Mouse (Mus musculus): ENCODE measurements around the gene Gm340. TPM values are rescaled to one million over a fixed set of nuclear protein-coding genes. Genes with fewer than 3 reads are reported as not detected.

Gene Gm340
- polyA plus RNA-seq, 1 experiment, result 1.3 TPM

GRCm38 (mm10) chr19:41615606-41616224, 33.5 kb downstream of the Gm340 start:
- no peak for DNase-seq
- H3K27ac ChIP-seq (ENCODE audit: insufficient read depth, low read depth, low read length), result no peak overlapping the region
- no peaks in the 10 kb centered on the region for H3K36me3 ChIP-seq (ENCODE audit: control insufficient read depth, insufficient read depth, low read length)
- WGBS, result 60% methylated on average over 11 of the region's 11 CpGs
- H3K4me1 ChIP-seq (ENCODE audit: control insufficient read depth, insufficient read depth, low read length), result no peaks in the 10 kb centered on the region
- H3K27me3 ChIP-seq (replicated peaks; ENCODE audit: control insufficient read depth, insufficient read depth, low read length), result no peaks in the 10 kb centered on the region
- TF ChIP-seq POLR2A (IDR thresholded peaks at IDR 0.05; ENCODE audit: low read depth, low read length) (no peak), CTCF (conservative IDR thresholded peaks at IDR 0.05; ENCODE audit: insufficient read depth, insufficient read length, low read depth, low read length) (no peak)
- H3K4me3 ChIP-seq (ENCODE audit: insufficient read depth, low read depth, low read length), result no peak overlapping the region

GRCm38 (mm10) chr19:41616274-41616673, 34.1 kb downstream of the Gm340 start:
- DNase-seq, result no peak
- Histone ChIP-seq H3K4me1 (ENCODE audit: control insufficient read depth, insufficient read depth, low read length) (no peaks in the 10 kb centered on the region), H3K27me3 (replicated peaks; ENCODE audit: control insufficient read depth, insufficient read depth, low read length) (no peaks in the 10 kb centered on the region), H3K36me3 (ENCODE audit: control insufficient read depth, insufficient read depth, low read length) (no peaks in the 10 kb centered on the region), H3K27ac (ENCODE audit: insufficient read depth, low read depth, low read length) (no peak overlapping the region), H3K4me3 (ENCODE audit: insufficient read depth, low read depth, low read length) (no peak overlapping the region)
- TF ChIP-seq CTCF (conservative IDR thresholded peaks at IDR 0.05; ENCODE audit: insufficient read depth, insufficient read length, low read depth, low read length) (no peak), POLR2A (IDR thresholded peaks at IDR 0.05; ENCODE audit: low read depth, low read length) (no peak)
- WGBS, result 89% methylated on average over 6 of the region's 6 CpGs

- Histone ChIP-seq H3K4me1 (ENCODE audit: control insufficient read depth, insufficient read depth, low read length) (no peaks in the 10 kb centered on the region), H3K36me3 (ENCODE audit: control insufficient read depth, insufficient read depth, low read length) (no peaks in the 10 kb centered on the region), H3K27me3 (replicated peaks; ENCODE audit: control insufficient read depth, insufficient read depth, low read length) (no peaks in the 10 kb centered on the region), H3K4me3 (ENCODE audit: insufficient read depth, low read depth, low read length) (no peak overlapping the region), H3K27ac (ENCODE audit: insufficient read depth, low read depth, low read length) (no peak overlapping the region)
- no peak for DNase-seq
- WGBS, result 82% methylated on average over 13 of the region's 13 CpGs
- TF ChIP-seq CTCF (conservative IDR thresholded peaks at IDR 0.05; ENCODE audit: insufficient read depth, insufficient read length, low read depth, low read length), result no peak
- TF ChIP-seq POLR2A (IDR thresholded peaks at IDR 0.05; ENCODE audit: low read depth, low read length), result no peak
Measured at GRCm38 (mm10) chr19:41617102-41617501, 34.9 kb downstream of the Gm340 start.

GRCm38 (mm10) chr19:41618153-41618657, 36.0 kb downstream of the Gm340 start:
- Histone ChIP-seq H3K36me3 (ENCODE audit: control insufficient read depth, insufficient read depth, low read length) (no peaks in the 10 kb centered on the region), H3K4me3 (ENCODE audit: insufficient read depth, low read depth, low read length) (no peak overlapping the region), H3K27me3 (replicated peaks; ENCODE audit: control insufficient read depth, insufficient read depth, low read length) (no peaks in the 10 kb centered on the region), H3K27ac (ENCODE audit: insufficient read depth, low read depth, low read length) (no peak overlapping the region), H3K4me1 (ENCODE audit: control insufficient read depth, insufficient read depth, low read length) (no peaks in the 10 kb centered on the region)
- 68% methylated on average over 6 of the region's 6 CpGs for WGBS
- TF ChIP-seq CTCF (conservative IDR thresholded peaks at IDR 0.05; ENCODE audit: insufficient read depth, insufficient read length, low read depth, low read length), result no peak
- no peak for TF ChIP-seq POLR2A (IDR thresholded peaks at IDR 0.05; ENCODE audit: low read depth, low read length)
- no peak for DNase-seq

- WGBS, result 25% methylated on average over 19 of the region's 19 CpGs
- Histone ChIP-seq H3K27me3 (replicated peaks; ENCODE audit: control insufficient read depth, insufficient read depth, low read length) (no peaks in the 10 kb centered on the region), H3K4me1 (ENCODE audit: control insufficient read depth, insufficient read depth, low read length) (no peaks in the 10 kb centered on the region), H3K27ac (ENCODE audit: insufficient read depth, low read depth, low read length) (no peak overlapping the region), H3K4me3 (ENCODE audit: insufficient read depth, low read depth, low read length) (no peak overlapping the region), H3K36me3 (ENCODE audit: control insufficient read depth, insufficient read depth, low read length) (no peaks in the 10 kb centered on the region)
- DNase-seq, result peak; percentile 9
- no peak for TF ChIP-seq CTCF (conservative IDR thresholded peaks at IDR 0.05; ENCODE audit: insufficient read depth, insufficient read length, low read depth, low read length)
- TF ChIP-seq POLR2A (IDR thresholded peaks at IDR 0.05; ENCODE audit: low read depth, low read length), result no peak
Measured at GRCm38 (mm10) chr19:41618771-41619385, 36.7 kb downstream of the Gm340 start.

- 56% methylated on average over 14 of the region's 14 CpGs for WGBS
- no peak for DNase-seq
- no peak for TF ChIP-seq POLR2A (IDR thresholded peaks at IDR 0.05; ENCODE audit: low read depth, low read length)
- TF ChIP-seq CTCF (conservative IDR thresholded peaks at IDR 0.05; ENCODE audit: insufficient read depth, insufficient read length, low read depth, low read length), result no peak
- no peaks in the 10 kb centered on the region for H3K4me1 ChIP-seq (ENCODE audit: control insufficient read depth, insufficient read depth, low read length)
- H3K4me3 ChIP-seq (ENCODE audit: insufficient read depth, low read depth, low read length), result no peak overlapping the region
- H3K27me3 ChIP-seq (replicated peaks; ENCODE audit: control insufficient read depth, insufficient read depth, low read length), result no peaks in the 10 kb centered on the region
- no peaks in the 10 kb centered on the region for H3K36me3 ChIP-seq (ENCODE audit: control insufficient read depth, insufficient read depth, low read length)
- H3K27ac ChIP-seq (ENCODE audit: insufficient read depth, low read depth, low read length), result no peak overlapping the region
Measured at GRCm38 (mm10) chr19:41620366-41621092, 38.4 kb downstream of the Gm340 start.

GRCm38 (mm10) chr19:41628970-41629369, 46.8 kb downstream of the Gm340 start:
- no peak for DNase-seq
- H3K36me3 ChIP-seq (ENCODE audit: control insufficient read depth, insufficient read depth, low read length), result no peaks in the 10 kb centered on the region
- 57% methylated on average over 11 of the region's 11 CpGs for WGBS

More at GRCm38 (mm10) chr19:41628970-41629369, 46.8 kb downstream of the Gm340 start:
- Histone ChIP-seq H3K4me3 (ENCODE audit: insufficient read depth, low read depth, low read length) (no peak overlapping the region), H3K27ac (ENCODE audit: insufficient read depth, low read depth, low read length) (no peak overlapping the region), H3K4me1 (ENCODE audit: control insufficient read depth, insufficient read depth, low read length) (no peaks in the 10 kb centered on the region), H3K27me3 (replicated peaks; ENCODE audit: control insufficient read depth, insufficient read depth, low read length) (no peaks in the 10 kb centered on the region)
- TF ChIP-seq CTCF (conservative IDR thresholded peaks at IDR 0.05; ENCODE audit: insufficient read depth, insufficient read length, low read depth, low read length) (no peak), POLR2A (IDR thresholded peaks at IDR 0.05; ENCODE audit: low read depth, low read length) (no peak)

All from kidney, adult 2 months (tissue).